Mouse (Mus musculus) adrenal gland, adult (tissue): ENCODE data around the gene Pear1.

Source experiments
- DNase-seq, 2 experiments: peaks; one replicate each; pipeline ENCODE4 v3.0.0; 2022 to 2023; ENCODE audit warnings: low spot score in 1 of 2; ENCODE audit not compliant: inconsistent age in 2 of 2

The Pear1 gene

GRCm38 (mm10) chr3:87733984-87734761 lies 89.9 kb downstream of the Pear1 start:
- peak in 1 of 2 experiments; percentile 67 for DNase-seq

GRCm38 (mm10) chr3:87733098-87733497 lies 91.0 kb downstream of the Pear1 start:
- peak in 1 of 2 experiments; percentile 62 for DNase-seq

GRCm38 (mm10) chr3:87728696-87729095 lies 95.4 kb downstream of the Pear1 start:
- DNase-seq = no peak

- no peak for DNase-seq
Measured at GRCm38 (mm10) chr3:87726191-87726590, 97.9 kb downstream of the Pear1 start.

- no peak for DNase-seq
Measured at GRCm38 (mm10) chr3:87725396-87726160, 98.5 kb downstream of the Pear1 start.

- DNase-seq = no peak
Measured at GRCm38 (mm10) chr3:87724556-87724955, 99.5 kb downstream of the Pear1 start.

- DNase-seq = no peak
Measured at GRCm38 (mm10) chr3:87718525-87718924, 105.6 kb downstream of the Pear1 start.
